Mouse (Mus musculus): Measurements from ENCODE around the gene Il17re. TPM values are rescaled to one million over a fixed set of nuclear protein-coding genes. Genes with fewer than 3 reads are reported as not detected.

Gene Il17re
- total and polyA plus RNA-seq, 3 experiments = 1.1 to 4.0 (median 1.9) TPM

- DNase-seq = no peak
Observed at GRCm38 (mm10) chr6:113489410-113489809, 31.1 kb downstream of the Il17re start.

GRCm38 (mm10) chr6:113492101-113492864, 34.0 kb downstream of the Il17re start:
- no peak for DNase-seq

GRCm38 (mm10) chr6:113494258-113494788, 36.0 kb downstream of the Il17re start:
- DNase-seq = peak; percentile 88

- DNase-seq = no peak
Observed at GRCm38 (mm10) chr6:113495071-113495675, 36.9 kb downstream of the Il17re start.

- no peak for DNase-seq
Observed at GRCm38 (mm10) chr6:113499346-113499745, 41.1 kb downstream of the Il17re start.

- no peak for DNase-seq
Observed at GRCm38 (mm10) chr6:113501388-113502084, 43.3 kb downstream of the Il17re start, which contains the start of gene Prrt3. Gene Prrt3 (minus strand): TSS chr6:113501931.

- DNase-seq = no peak
Observed at GRCm38 (mm10) chr6:113502801-113503200, 44.5 kb downstream of the Il17re start.

- no peak for DNase-seq
Observed at GRCm38 (mm10) chr6:113505689-113506088, 47.4 kb downstream of the Il17re start.

GRCm38 (mm10) chr6:113507130-113507529, 48.8 kb downstream of the Il17re start:
- DNase-seq = no peak

- no peak for DNase-seq
Observed at GRCm38 (mm10) chr6:113508272-113508946, 50.1 kb downstream of the Il17re start.

- DNase-seq = no peak
Observed at GRCm38 (mm10) chr6:113508947-113509280, 50.6 kb downstream of the Il17re start.

- peak; percentile 49 for DNase-seq
Observed at GRCm38 (mm10) chr6:113513944-113514343, 55.7 kb downstream of the Il17re start.

GRCm38 (mm10) chr6:113514600-113514999, 56.3 kb downstream of the Il17re start:
- DNase-seq = no peak

GRCm38 (mm10) chr6:113517434-113518080, 59.3 kb downstream of the Il17re start:
- DNase-seq = no peak

Small RNA genes lying within 50 kb of the gene (microRNA-seq; reads per million reads assigned to microRNA genes)
- gene Gm24387 = 0 reads per million in 2 experiments

Other genes with a start within 250 kb of the Il17re start
- gene Mtmr14, start 220.6 kb upstream of the Il17re start, total RNA-seq (2021) = 10 to 100 TPM; 14.8 to 23.8 TPM
- 46.7 and 47.1 TPM in 2 replicates for gene Mtmr14, start 220.6 kb upstream of the Il17re start, polyA plus RNA-seq (2012; rRNA removed)
- gene Cpne9, start 176.2 kb upstream of the Il17re start, total RNA-seq (2021) = 1 to 10 TPM; 2.8 to 3.4 TPM
- gene Cpne9, start 176.2 kb upstream of the Il17re start, polyA plus RNA-seq (2012; rRNA removed) = 2.2 and 7.4 TPM in 2 replicates
- gene Brpf1, start 151.3 kb upstream of the Il17re start, total RNA-seq (2021) = 10 to 100 TPM; 23.8 to 24.2 TPM
- gene Brpf1, start 151.3 kb upstream of the Il17re start, polyA plus RNA-seq (2012; rRNA removed) = 14.3 and 15.1 TPM in 2 replicates
- gene Ogg1, start 131.5 kb upstream of the Il17re start, total RNA-seq (2021) = 10 to 100 TPM; 10.5 to 16.4 TPM
- 22.0 and 22.3 TPM in 2 replicates for gene Ogg1, start 131.5 kb upstream of the Il17re start, polyA plus RNA-seq (2012; rRNA removed)
- gene Camk1, start 114.5 kb upstream of the Il17re start, total RNA-seq (2021) = 10 to 100 TPM; 49.0 to 58.3 TPM
- 56.7 and 69.9 TPM in 2 replicates for gene Camk1, start 114.5 kb upstream of the Il17re start, polyA plus RNA-seq (2012; rRNA removed)
- 10 to 100 TPM; 35.1 to 47.0 TPM for gene Tada3, start 80.6 kb upstream of the Il17re start, total RNA-seq (2021)
- 32.4 and 34.5 TPM in 2 replicates for gene Tada3, start 80.6 kb upstream of the Il17re start, polyA plus RNA-seq (2012; rRNA removed)
- 100 to 1,000 TPM; 175 to 211 TPM for gene Arpc4, start 80.4 kb upstream of the Il17re start, total RNA-seq (2021)
- 61.0 and 62.3 TPM in 2 replicates for gene Arpc4, start 80.4 kb upstream of the Il17re start, polyA plus RNA-seq (2012; rRNA removed)
- gene Ttll3, start 69.2 kb upstream of the Il17re start, total RNA-seq (2021) = 1 to 10 TPM; 2.1 to 3.5 TPM
- gene Ttll3, start 69.2 kb upstream of the Il17re start, polyA plus RNA-seq (2012; rRNA removed) = 5.8 and 7.0 TPM in 2 replicates
- gene Rpusd3, start 39.1 kb upstream of the Il17re start, total RNA-seq (2021) = 1 to 10 TPM; 9.1 to 9.2 TPM
- 65.5 and 102 TPM in 2 replicates for gene Rpusd3, start 39.1 kb upstream of the Il17re start, polyA plus RNA-seq (2012; rRNA removed)
- 100 to 1,000 TPM; 354 to 980 TPM for gene Cidec, start 22.7 kb upstream of the Il17re start, total RNA-seq (2021)
- 514 and 896 TPM in 2 replicates for gene Cidec, start 22.7 kb upstream of the Il17re start, polyA plus RNA-seq (2012; rRNA removed)
- 10 to 100 TPM; 50.5 TPM for gene Jagn1, start 15.9 kb upstream of the Il17re start, total RNA-seq (2021)
- 49.5 and 64.3 TPM in 2 replicates for gene Jagn1, start 15.9 kb upstream of the Il17re start, polyA plus RNA-seq (2012; rRNA removed)
- 10 to 100 TPM; 17.0 to 22.0 TPM for gene Il17rc, start 12.9 kb downstream of the Il17re start, total RNA-seq (2021)
- 90.8 and 103 TPM in 2 replicates for gene Il17rc, start 12.9 kb downstream of the Il17re start, polyA plus RNA-seq (2012; rRNA removed)
- 10 to 100 TPM; 44.7 to 58.5 TPM for gene Creld1, start 24.8 kb downstream of the Il17re start, total RNA-seq (2021)
- gene Creld1, start 24.8 kb downstream of the Il17re start, polyA plus RNA-seq (2012; rRNA removed) = 30.0 and 31.1 TPM in 2 replicates
- under 1 TPM; 0.09 to 0.21 TPM for gene Prrt3, start 43.4 kb downstream of the Il17re start, total RNA-seq (2021)
- 0.32 and 0.33 TPM in 2 replicates for gene Prrt3, start 43.4 kb downstream of the Il17re start, polyA plus RNA-seq (2012; rRNA removed)
- gene Emc3, start 73.2 kb downstream of the Il17re start, total RNA-seq (2021) = 100 to 1,000 TPM in 1 of 2 experiments, 10 to 100 TPM in 1; 99.9 to 116 TPM
- gene Emc3, start 73.2 kb downstream of the Il17re start, polyA plus RNA-seq (2012; rRNA removed) = 44.9 and 53.6 TPM in 2 replicates
- gene Fancd2, start 73.2 kb downstream of the Il17re start, total RNA-seq (2021) = under 1 TPM; 0.41 to 0.72 TPM
- 0.17 and 1.2 TPM in 2 replicates for gene Fancd2, start 73.2 kb downstream of the Il17re start, polyA plus RNA-seq (2012; rRNA removed)
- gene Fancd2os, start 142.2 kb downstream of the Il17re start, total RNA-seq (2021) = under 1 TPM in 1 of 2 experiments, not detected in 1; 0.21 TPM
- 0.15 TPM in 1 of 2 replicates, not detected in the other for gene Fancd2os, start 142.2 kb downstream of the Il17re start, polyA plus RNA-seq (2012; rRNA removed)
- 100 to 1,000 TPM; 181 to 201 TPM for gene Brk1, start 146.3 kb downstream of the Il17re start, total RNA-seq (2021)
- gene Brk1, start 146.3 kb downstream of the Il17re start, polyA plus RNA-seq (2012; rRNA removed) = 113 and 167 TPM in 2 replicates
- 10 to 100 TPM; 22.5 to 26.3 TPM for gene Vhl, start 165.5 kb downstream of the Il17re start, total RNA-seq (2021)
- gene Vhl, start 165.5 kb downstream of the Il17re start, polyA plus RNA-seq (2012; rRNA removed) = 16.8 and 21.4 TPM in 2 replicates
- 10 to 100 TPM; 22.4 to 23.6 TPM for gene Irak2, start 180.0 kb downstream of the Il17re start, total RNA-seq (2021)
- gene Irak2, start 180.0 kb downstream of the Il17re start, polyA plus RNA-seq (2012; rRNA removed) = 17.4 and 20.0 TPM in 2 replicates
- 10 to 100 TPM; 44.7 to 56.3 TPM for gene Tatdn2, start 238.6 kb downstream of the Il17re start, total RNA-seq (2021)
- gene Tatdn2, start 238.6 kb downstream of the Il17re start, polyA plus RNA-seq (2012; rRNA removed) = 16.3 and 19.0 TPM in 2 replicates